Mouse (Mus musculus): ENCODE measurements at regions not wholly inside any gene's neighbourhood (a gene's known extent, or its start where the extent isn't known, plus 50 kb on each side); places are given as distances from the start of the nearest gene placed in this dataset.
A peak's percentile ranks its signal among the peaks of the same experiment; 100 is the strongest.

GRCm38 (mm10) chr9:85470264-85470821, 143.2 kb upstream of the Tent5a start:
- Histone ChIP-seq H3K9me3 (ENCODE audit: low read depth, low read length) (no peaks in the 10 kb centered on the region), H3K27me3 (ENCODE audit: insufficient read depth, low read length) (no peaks in the 10 kb centered on the region), H3K9ac (no peak overlapping the region), H3K27ac (ENCODE audit: low read depth) (no peak overlapping the region), H3K4me3 (ENCODE audit: low read depth, low read length) (no peak overlapping the region), H3K36me3 (ENCODE audit: insufficient read depth) (no peaks in the 10 kb centered on the region), H3K4me1 (ENCODE audit: insufficient read depth) (no peaks in the 10 kb centered on the region), H3K4me2 (no peak overlapping the region)
- ATAC-seq (ENCODE audit: insufficient read depth) (no peak), DNase-seq (no peak)
- WGBS, result 81% methylated on average over 8 of the region's 8 CpGs
- no peak for TF ChIP-seq CTCF (IDR thresholded peaks at IDR 0.05; ENCODE audit: low read depth)

GRCm38 (mm10) chr9:85469288-85469687, 142.1 kb upstream of the Tent5a start:
- Histone ChIP-seq H3K4me2 (no peak overlapping the region), H3K9me3 (ENCODE audit: low read depth, low read length) (no peaks in the 10 kb centered on the region), H3K36me3 (ENCODE audit: insufficient read depth) (no peaks in the 10 kb centered on the region), H3K4me1 (ENCODE audit: insufficient read depth) (no peaks in the 10 kb centered on the region), H3K27ac (ENCODE audit: low read depth) (no peak overlapping the region), H3K27me3 (ENCODE audit: insufficient read depth, low read length) (no peaks in the 10 kb centered on the region), H3K9ac (no peak overlapping the region), H3K4me3 (ENCODE audit: low read depth, low read length) (no peak overlapping the region)
- 57% methylated on average over 3 of the region's 3 CpGs for WGBS
- no peak for ATAC-seq (ENCODE audit: insufficient read depth)
- no peak for TF ChIP-seq CTCF (IDR thresholded peaks at IDR 0.05; ENCODE audit: low read depth)
- no peak for DNase-seq

GRCm38 (mm10) chr9:85466671-85467070, 139.5 kb upstream of the Tent5a start:
- no peaks in the 10 kb centered on the region for H3K27me3 ChIP-seq (ENCODE audit: insufficient read depth, low read length)
- 62% methylated on average over 5 of the region's 5 CpGs for WGBS
- ATAC-seq (ENCODE audit: insufficient read depth) (no peak), DNase-seq (no peak)
- H3K4me1 ChIP-seq (ENCODE audit: insufficient read depth), result no peaks in the 10 kb centered on the region
- H3K4me3 ChIP-seq (ENCODE audit: low read depth, low read length), result no peak overlapping the region
- no peaks in the 10 kb centered on the region for H3K9me3 ChIP-seq (ENCODE audit: low read depth, low read length)
- H3K4me2 ChIP-seq, result no peak overlapping the region
- no peak for TF ChIP-seq CTCF (IDR thresholded peaks at IDR 0.05; ENCODE audit: low read depth)
- no peak overlapping the region for H3K27ac ChIP-seq (ENCODE audit: low read depth)
- H3K9ac ChIP-seq, result no peak overlapping the region
- no peaks in the 10 kb centered on the region for H3K36me3 ChIP-seq (ENCODE audit: insufficient read depth)

- ATAC-seq (ENCODE audit: insufficient read depth) (peak; percentile 75), DNase-seq (peak; percentile 74)
- no peak overlapping the region for H3K4me3 ChIP-seq (ENCODE audit: low read depth, low read length)
- 56% methylated on average over 3 of the region's 3 CpGs for WGBS
- peak overlapping the region; percentile 31; the same call in 1 of the 2 replicates for H3K27ac ChIP-seq (ENCODE audit: low read depth)
- no peak overlapping the region for H3K9ac ChIP-seq
- H3K4me2 ChIP-seq, result no peak overlapping the region
- no peaks in the 10 kb centered on the region for H3K4me1 ChIP-seq (ENCODE audit: insufficient read depth)
- no peaks in the 10 kb centered on the region for H3K27me3 ChIP-seq (ENCODE audit: insufficient read depth, low read length)
- no peaks in the 10 kb centered on the region for H3K9me3 ChIP-seq (ENCODE audit: low read depth, low read length)
- H3K36me3 ChIP-seq (ENCODE audit: insufficient read depth), result no peaks in the 10 kb centered on the region
- no peak for TF ChIP-seq CTCF (IDR thresholded peaks at IDR 0.05; ENCODE audit: low read depth)
Observed at GRCm38 (mm10) chr9:85459062-85459805, 132.1 kb upstream of the Tent5a start.

DNA sequence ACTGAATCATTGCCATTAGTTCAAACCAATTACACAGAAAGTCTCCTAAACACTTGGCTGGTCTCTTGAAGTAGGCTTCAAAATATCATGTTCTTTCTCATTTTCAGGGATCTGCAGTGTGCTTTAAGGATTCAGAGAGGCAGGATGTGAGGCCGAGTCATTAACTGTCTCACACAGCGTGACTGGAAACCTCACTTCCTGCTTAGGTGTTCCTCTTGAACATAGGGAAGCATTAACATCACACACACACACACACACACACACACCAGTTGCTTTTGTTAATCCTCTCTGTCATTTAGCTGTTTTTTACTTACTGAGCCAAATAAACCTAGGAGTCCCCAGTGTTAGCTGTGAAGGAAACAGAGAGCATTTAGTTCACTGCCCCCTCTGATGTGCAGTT, 131.2 kb upstream of the Tent5a start:
- no peaks in the 10 kb centered on the region for H3K27me3 ChIP-seq (ENCODE audit: insufficient read depth, low read length)
- DNase-seq (no peak), ATAC-seq (ENCODE audit: insufficient read depth) (no peak)
- no peak overlapping the region for H3K4me2 ChIP-seq
- no peaks in the 10 kb centered on the region for H3K9me3 ChIP-seq (ENCODE audit: low read depth, low read length)
- no peaks in the 10 kb centered on the region for H3K36me3 ChIP-seq (ENCODE audit: insufficient read depth)
- H3K4me3 ChIP-seq (ENCODE audit: low read depth, low read length), result no peak overlapping the region
- 68% methylated on average over 2 of the region's 2 CpGs for WGBS
- no peak overlapping the region for H3K27ac ChIP-seq (ENCODE audit: low read depth)
- no peak for TF ChIP-seq CTCF (IDR thresholded peaks at IDR 0.05; ENCODE audit: low read depth)
- no peaks in the 10 kb centered on the region for H3K4me1 ChIP-seq (ENCODE audit: insufficient read depth)
- no peak overlapping the region for H3K9ac ChIP-seq

GRCm38 (mm10) chr9:85457400-85457799, 130.3 kb upstream of the Tent5a start:
- H3K36me3 ChIP-seq (ENCODE audit: insufficient read depth), result no peaks in the 10 kb centered on the region
- no peaks in the 10 kb centered on the region for H3K27me3 ChIP-seq (ENCODE audit: insufficient read depth, low read length)
- H3K9me3 ChIP-seq (ENCODE audit: low read depth, low read length), result no peaks in the 10 kb centered on the region
- H3K4me2 ChIP-seq, result no peak overlapping the region
- no peak overlapping the region for H3K4me3 ChIP-seq (ENCODE audit: low read depth, low read length)
- ATAC-seq (ENCODE audit: insufficient read depth) (no peak), DNase-seq (peak; percentile 5)
- 39% methylated on average over 5 of the region's 5 CpGs for WGBS
- H3K27ac ChIP-seq (ENCODE audit: low read depth), result no peak overlapping the region
- H3K4me1 ChIP-seq (ENCODE audit: insufficient read depth), result no peaks in the 10 kb centered on the region
- no peak for TF ChIP-seq CTCF (IDR thresholded peaks at IDR 0.05; ENCODE audit: low read depth)
- H3K9ac ChIP-seq, result no peak overlapping the region

- 69% methylated on average over 4 of the region's 4 CpGs for WGBS
- H3K9ac ChIP-seq, result no peak overlapping the region
- no peak overlapping the region for H3K27ac ChIP-seq (ENCODE audit: low read depth)
- no peak overlapping the region for H3K4me3 ChIP-seq (ENCODE audit: low read depth, low read length)
- no peaks in the 10 kb centered on the region for H3K36me3 ChIP-seq (ENCODE audit: insufficient read depth)
- H3K4me1 ChIP-seq (ENCODE audit: insufficient read depth), result no peaks in the 10 kb centered on the region
- TF ChIP-seq CTCF (IDR thresholded peaks at IDR 0.05; ENCODE audit: low read depth), result no peak
- no peak for ATAC-seq (ENCODE audit: insufficient read depth)
- DNase-seq, result peak; percentile 17
- H3K27me3 ChIP-seq (ENCODE audit: insufficient read depth, low read length), result no peaks in the 10 kb centered on the region
- H3K9me3 ChIP-seq (ENCODE audit: low read depth, low read length), result no peaks in the 10 kb centered on the region
- no peak overlapping the region for H3K4me2 ChIP-seq
Observed at GRCm38 (mm10) chr9:85455382-85455781, 128.2 kb upstream of the Tent5a start.

All from lung, embryonic 14.5 days (tissue).